Mouse (Mus musculus) ES-E14 (cell line): ENCODE measurements around the gene Crat.

Experiments
- CHD2 ChIP-seq: IDR thresholded peaks from 2 replicates; pipeline ENCODE4 v1.6.1; 2014; ENCODE audit warnings: mild to moderate bottlenecking, low read depth, low read length, inconsistent platforms
- MAFK ChIP-seq: IDR thresholded peaks from 2 replicates; pipeline ENCODE4 v1.6.1; 2014; ENCODE audit warnings: mild to moderate bottlenecking, low read depth, low read length, inconsistent platforms; ENCODE audit not compliant: insufficient read depth
- ZNF384 ChIP-seq: IDR thresholded peaks from 2 replicates; pipeline ENCODE4 v1.6.1; 2012; ENCODE audit warnings: low read depth, low read length, inconsistent platforms

GRCm38 (mm10) chr2:30439631-30440030 lies 24.0 kb upstream of the Crat start:
- TF ChIP-seq CHD2 = no peak
- TF ChIP-seq ZNF384 = no peak
- no peak for TF ChIP-seq MAFK
